Mouse (Mus musculus): Measurements from ENCODE around the gene Ncoa6. TPM values are rescaled to one million over a fixed set of nuclear protein-coding genes. Genes with fewer than 3 reads are reported as not detected.
A peak's percentile ranks its signal among the peaks of the same experiment; 100 is the strongest.

The Ncoa6 gene
- polyA plus RNA-seq, 1 experiment, result 31.0 TPM

GRCm38 (mm10) chr2:155513543-155513942 is 39.8 kb upstream of the Ncoa6 start:
- H3K4me3 ChIP-seq (ENCODE audit: low read depth, low read length), result no peak overlapping the region
- TF ChIP-seq EP300 (IDR thresholded peaks at IDR 0.05; ENCODE audit: insufficient read depth, low read depth, low read length) (no peak), CTCF (IDR thresholded peaks at IDR 0.05; ENCODE audit: low read depth, low read length) (no peak), POLR2A (IDR thresholded peaks at IDR 0.05; ENCODE audit: insufficient read depth, low read length) (no peak)

GRCm38 (mm10) chr2:155512479-155512878 is 38.8 kb upstream of the Ncoa6 start:
- no peaks in the 10 kb centered on the region for H3K36me3 ChIP-seq (ENCODE audit: control insufficient read depth, insufficient read depth, low read length, poor library complexity, severe bottlenecking)
- TF ChIP-seq CTCF (IDR thresholded peaks at IDR 0.05; ENCODE audit: low read depth, low read length) (peak; percentile 73), EP300 (IDR thresholded peaks at IDR 0.05; ENCODE audit: insufficient read depth, low read depth, low read length) (no peak)
- no peak overlapping the region for H3K9ac ChIP-seq (ENCODE audit: low read depth, poor library complexity, severe bottlenecking)
- H3K4me1 ChIP-seq (ENCODE audit: control insufficient read depth, insufficient read depth, low read length), result no peaks in the 10 kb centered on the region
- H3K27me3 ChIP-seq (ENCODE audit: control insufficient read depth, insufficient read depth, low read length, poor library complexity, severe bottlenecking), result no peaks in the 10 kb centered on the region
- no peaks in the 10 kb centered on the region for H3K9me3 ChIP-seq (replicated peaks; ENCODE audit: control insufficient read depth, insufficient read depth, low read length, poor library complexity, severe bottlenecking)
- no peak overlapping the region for H3K27ac ChIP-seq (ENCODE audit: insufficient read depth, low read length)
- H3K4me3 ChIP-seq (ENCODE audit: low read depth, low read length), result no peak overlapping the region

More at GRCm38 (mm10) chr2:155513543-155513942, 39.8 kb upstream of the Ncoa6 start:
- Histone ChIP-seq H3K9me3 (replicated peaks; ENCODE audit: control insufficient read depth, insufficient read depth, low read length, poor library complexity, severe bottlenecking) (no peaks in the 10 kb centered on the region), H3K4me1 (ENCODE audit: control insufficient read depth, insufficient read depth, low read length) (no peaks in the 10 kb centered on the region), H3K36me3 (ENCODE audit: control insufficient read depth, insufficient read depth, low read length, poor library complexity, severe bottlenecking) (no peaks in the 10 kb centered on the region), H3K27ac (ENCODE audit: insufficient read depth, low read length) (no peak overlapping the region), H3K9ac (ENCODE audit: low read depth, poor library complexity, severe bottlenecking) (no peak overlapping the region), H3K27me3 (ENCODE audit: control insufficient read depth, insufficient read depth, low read length, poor library complexity, severe bottlenecking) (no peaks in the 10 kb centered on the region)

DNA sequence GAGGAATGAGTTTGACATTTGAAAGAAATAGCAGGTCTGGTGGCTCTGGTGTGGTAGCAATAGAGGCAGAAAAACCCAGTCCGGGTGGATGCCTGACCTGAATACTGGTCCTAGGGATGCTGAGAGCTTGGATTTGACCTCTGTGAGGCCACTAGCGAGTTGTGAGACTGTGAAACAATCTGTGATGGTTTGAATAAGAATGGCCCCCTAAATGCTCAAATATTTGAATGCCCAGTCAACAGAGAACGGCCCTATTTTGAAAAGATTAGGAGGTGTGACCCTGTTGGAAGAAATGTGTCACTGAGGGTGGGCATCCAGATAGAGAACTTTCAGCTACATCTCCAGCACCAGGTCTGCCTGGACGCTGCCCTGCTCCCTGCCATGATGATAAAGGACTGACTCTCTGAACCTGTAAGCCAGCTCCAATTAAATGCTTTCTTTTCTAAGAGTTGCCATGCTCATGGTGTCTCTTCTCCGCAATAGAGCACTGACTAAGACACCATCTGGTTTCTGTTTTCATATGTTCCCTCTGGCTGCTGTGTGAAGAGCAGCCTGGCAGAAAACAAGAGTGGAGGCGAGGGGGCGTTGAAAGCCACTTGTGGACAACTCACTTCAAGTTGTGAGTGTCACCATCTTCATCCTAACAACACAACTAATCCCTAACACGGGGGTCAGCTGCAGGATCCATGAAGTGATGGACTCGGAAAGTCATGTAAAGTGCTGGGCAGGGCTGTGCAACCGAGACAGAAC is 34.2 kb upstream of the Ncoa6 start:
- TF ChIP-seq EP300 (IDR thresholded peaks at IDR 0.05; ENCODE audit: insufficient read depth, low read depth, low read length) (no peak), POLR2A (IDR thresholded peaks at IDR 0.05; ENCODE audit: insufficient read depth, low read length) (no peak), CTCF (IDR thresholded peaks at IDR 0.05; ENCODE audit: low read depth, low read length) (no peak)

DNA sequence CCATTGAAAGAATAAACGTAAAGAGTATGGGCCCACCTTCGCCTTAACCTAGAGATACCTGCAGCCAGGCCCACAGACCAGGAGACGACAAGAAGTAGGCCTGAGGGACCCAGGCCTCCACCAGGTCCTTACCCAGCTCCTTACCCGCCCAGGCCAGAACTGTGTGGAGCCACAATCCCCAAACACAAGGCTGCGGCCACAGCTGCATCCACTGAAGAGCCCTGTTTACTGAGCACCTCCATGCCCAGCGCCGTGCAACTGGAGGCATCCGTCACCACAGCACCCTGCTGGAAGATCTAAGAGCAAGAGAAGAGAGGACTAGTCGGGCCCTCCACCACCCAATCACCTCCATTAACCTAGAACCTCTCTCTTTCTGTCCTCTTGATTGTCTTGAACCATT is 32.1 kb upstream of the Ncoa6 start:
- TF ChIP-seq CTCF (IDR thresholded peaks at IDR 0.05; ENCODE audit: low read depth, low read length) (no peak), EP300 (IDR thresholded peaks at IDR 0.05; ENCODE audit: insufficient read depth, low read depth, low read length) (no peak), POLR2A (IDR thresholded peaks at IDR 0.05; ENCODE audit: insufficient read depth, low read length) (no peak)

More for the DNA sequence above, 34.2 kb upstream of the Ncoa6 start:
- Histone ChIP-seq H3K27me3 (ENCODE audit: control insufficient read depth, insufficient read depth, low read length, poor library complexity, severe bottlenecking) (no peaks in the 10 kb centered on the region), H3K36me3 (ENCODE audit: control insufficient read depth, insufficient read depth, low read length, poor library complexity, severe bottlenecking) (no peaks in the 10 kb centered on the region), H3K4me1 (ENCODE audit: control insufficient read depth, insufficient read depth, low read length) (no peaks in the 10 kb centered on the region), H3K9me3 (replicated peaks; ENCODE audit: control insufficient read depth, insufficient read depth, low read length, poor library complexity, severe bottlenecking) (no peaks in the 10 kb centered on the region), H3K9ac (ENCODE audit: low read depth, poor library complexity, severe bottlenecking) (no peak overlapping the region), H3K27ac (ENCODE audit: insufficient read depth, low read length) (no peak overlapping the region), H3K4me3 (ENCODE audit: low read depth, low read length) (no peak overlapping the region)

DNA sequence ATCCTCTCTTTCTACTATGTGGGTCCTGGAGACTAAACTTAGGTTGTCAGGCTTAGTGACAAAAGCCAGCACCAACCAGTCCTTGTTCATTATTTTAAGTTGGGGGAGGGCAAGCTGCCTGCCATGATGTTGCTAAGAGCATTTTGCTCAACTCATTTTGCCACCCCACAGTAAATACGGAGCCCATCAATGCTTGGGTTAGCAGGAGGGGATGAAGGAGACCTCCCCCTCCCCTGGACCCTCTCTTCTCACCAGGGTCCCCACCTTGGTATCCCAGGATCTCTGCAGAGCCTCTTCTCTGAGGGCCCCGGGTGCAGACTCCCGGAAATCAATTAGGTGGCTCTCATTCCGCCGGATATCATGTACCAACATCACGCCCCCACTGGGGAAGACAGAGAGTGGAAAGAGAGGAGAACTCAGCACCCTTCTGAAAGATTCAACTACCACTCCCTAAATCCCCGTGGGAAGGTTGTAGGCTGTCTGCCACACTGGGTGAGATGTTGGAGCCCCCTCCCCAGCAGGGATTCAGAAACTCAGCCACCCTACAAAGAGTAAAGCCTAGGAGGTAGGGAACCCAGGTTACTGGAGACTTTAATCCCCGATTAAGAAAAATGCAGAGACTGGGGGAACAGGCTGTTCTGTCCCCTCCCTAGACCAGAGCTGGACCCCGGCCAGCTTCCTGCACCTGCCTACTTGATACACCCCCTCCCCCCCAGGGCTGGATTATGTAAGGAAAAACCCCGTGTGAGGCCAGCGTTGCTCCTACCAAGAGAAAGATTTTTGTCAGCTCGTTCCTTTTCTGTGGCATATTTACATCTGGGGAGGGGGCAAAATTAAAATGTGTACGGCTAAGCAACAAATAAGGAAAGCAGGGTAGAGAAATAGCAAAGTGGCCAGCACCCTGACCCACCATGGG is 31.0 kb upstream of the Ncoa6 start:
- H3K9me3 ChIP-seq (replicated peaks; ENCODE audit: control insufficient read depth, insufficient read depth, low read length, poor library complexity, severe bottlenecking), result no peaks in the 10 kb centered on the region
- TF ChIP-seq EP300 (IDR thresholded peaks at IDR 0.05; ENCODE audit: insufficient read depth, low read depth, low read length), result no peak
- no peak for TF ChIP-seq CTCF (IDR thresholded peaks at IDR 0.05; ENCODE audit: low read depth, low read length)
- H3K27me3 ChIP-seq (ENCODE audit: control insufficient read depth, insufficient read depth, low read length, poor library complexity, severe bottlenecking), result no peaks in the 10 kb centered on the region
- H3K27ac ChIP-seq (ENCODE audit: insufficient read depth, low read length), result no peak overlapping the region
- no peak overlapping the region for H3K9ac ChIP-seq (ENCODE audit: low read depth, poor library complexity, severe bottlenecking)
- H3K4me3 ChIP-seq (ENCODE audit: low read depth, low read length), result no peak overlapping the region
- H3K4me1 ChIP-seq (ENCODE audit: control insufficient read depth, insufficient read depth, low read length), result no peaks in the 10 kb centered on the region
- no peaks in the 10 kb centered on the region for H3K36me3 ChIP-seq (ENCODE audit: control insufficient read depth, insufficient read depth, low read length, poor library complexity, severe bottlenecking)

More for the DNA sequence above, 32.1 kb upstream of the Ncoa6 start:
- H3K36me3 ChIP-seq (ENCODE audit: control insufficient read depth, insufficient read depth, low read length, poor library complexity, severe bottlenecking), result no peaks in the 10 kb centered on the region
- H3K9me3 ChIP-seq (replicated peaks; ENCODE audit: control insufficient read depth, insufficient read depth, low read length, poor library complexity, severe bottlenecking), result no peaks in the 10 kb centered on the region
- no peaks in the 10 kb centered on the region for H3K4me1 ChIP-seq (ENCODE audit: control insufficient read depth, insufficient read depth, low read length)
- no peaks in the 10 kb centered on the region for H3K27me3 ChIP-seq (ENCODE audit: control insufficient read depth, insufficient read depth, low read length, poor library complexity, severe bottlenecking)
- no peak overlapping the region for H3K27ac ChIP-seq (ENCODE audit: insufficient read depth, low read length)
- no peak overlapping the region for H3K9ac ChIP-seq (ENCODE audit: low read depth, poor library complexity, severe bottlenecking)
- peak overlapping the region; percentile 25; the same call in 1 of the 2 replicates for H3K4me3 ChIP-seq (ENCODE audit: low read depth, low read length)

GRCm38 (mm10) chr2:155502596-155502995 is 28.9 kb upstream of the Ncoa6 start:
- Histone ChIP-seq H3K36me3 (ENCODE audit: control insufficient read depth, insufficient read depth, low read length, poor library complexity, severe bottlenecking) (no peaks in the 10 kb centered on the region), H3K9ac (ENCODE audit: low read depth, poor library complexity, severe bottlenecking) (no peak overlapping the region), H3K4me3 (ENCODE audit: low read depth, low read length) (no peak overlapping the region), H3K27ac (ENCODE audit: insufficient read depth, low read length) (no peak overlapping the region), H3K27me3 (ENCODE audit: control insufficient read depth, insufficient read depth, low read length, poor library complexity, severe bottlenecking) (no peaks in the 10 kb centered on the region), H3K4me1 (ENCODE audit: control insufficient read depth, insufficient read depth, low read length) (no peaks in the 10 kb centered on the region), H3K9me3 (replicated peaks; ENCODE audit: control insufficient read depth, insufficient read depth, low read length, poor library complexity, severe bottlenecking) (no peaks in the 10 kb centered on the region)
- TF ChIP-seq EP300 (IDR thresholded peaks at IDR 0.05; ENCODE audit: insufficient read depth, low read depth, low read length) (no peak), CTCF (IDR thresholded peaks at IDR 0.05; ENCODE audit: low read depth, low read length) (no peak), POLR2A (IDR thresholded peaks at IDR 0.05; ENCODE audit: insufficient read depth, low read length) (no peak)

Measured in ES-Bruce4 (cell line).